In genomic region chr4:82864974-82865699, GRCm38 (mm10) we compare ENCODE assay signal across 34 mouse cellular contexts. TPM values are rescaled to one million over a fixed set of nuclear protein-coding genes. Genes with fewer than 3 reads are reported as not detected.
"Had no signal": no experiment of that assay in that cellular context is flagged by ENCODE, and none has a peak within 500 bp of the region (broad histone marks: within the 10 kb centered on the region; RNA-seq: fewer than 3 reads in every experiment).

No protein-coding gene starts in this region.

- ATAC-seq: hindbrain, embryonic 16.5 days; inflammation-experienced regulatory T-cells, adult 6 months had no signal

- H3K9me3 ChIP-seq: heart, embryonic 10.5 days; heart, embryonic 12.5 days; hindbrain, embryonic 10.5 days; hindbrain, embryonic 12.5 days; kidney, embryonic 15.5 days; limb, embryonic 13.5 days; limb, embryonic 15.5 days had no signal

- H3K4me2 ChIP-seq: heart, embryonic 12.5 days; hindbrain, embryonic 12.5 days; hindbrain, embryonic 14.5 days; kidney, embryonic 15.5 days; limb, embryonic 13.5 days; limb, embryonic 15.5 days had no signal

- H3K4me1 ChIP-seq: heart, embryonic 10.5 days; hindbrain, embryonic 10.5 days; hindbrain, embryonic 12.5 days; kidney, embryonic 15.5 days; limb, embryonic 13.5 days; limb, embryonic 15.5 days had no signal

- DNase-seq: gastrocnemius, postnatal 14 days; gastrocnemius, postnatal 36 days; heart, adult 18-20 months; heart, postnatal 10 days; heart, postnatal 4 days; kidney, adult 11 months; kidney, adult 2 months; kidney, adult 9 months; kidney, postnatal 14 days; kidney, postnatal 36 days; layer of hippocampus, adult 9-11 months; layer of hippocampus, postnatal 36 days; left cerebral cortex, postnatal 4 days had no signal

- H3K36me3 ChIP-seq: heart, embryonic 10.5 days; heart, embryonic 12.5 days; hindbrain, embryonic 10.5 days; hindbrain, embryonic 12.5 days; kidney, embryonic 15.5 days; limb, embryonic 13.5 days; limb, embryonic 15.5 days had no signal

- H3K27me3 ChIP-seq: heart, embryonic 12.5 days; hindbrain, embryonic 12.5 days; kidney, embryonic 15.5 days; limb, embryonic 13.5 days; limb, embryonic 15.5 days had no signal

- H3K27ac ChIP-seq: heart, embryonic 10.5 days; hindbrain, embryonic 10.5 days; hindbrain, embryonic 12.5 days; hindbrain, embryonic 14.5 days; kidney, embryonic 15.5 days; kidney, postnatal 0 days; limb, embryonic 13.5 days; limb, embryonic 15.5 days had no signal

- H3K9ac ChIP-seq: heart, embryonic 12.5 days; hindbrain, embryonic 12.5 days; hindbrain, embryonic 14.5 days; kidney, embryonic 15.5 days; limb, embryonic 13.5 days; limb, embryonic 15.5 days had no signal

- H3K4me3 ChIP-seq: heart, embryonic 10.5 days; heart, embryonic 12.5 days; hindbrain, embryonic 10.5 days; hindbrain, embryonic 12.5 days; kidney, embryonic 15.5 days; limb, embryonic 13.5 days; limb, embryonic 15.5 days had no signal

RNA-seq across cellular contexts. Expression of gene Cer1, which starts 19.8 kb away (rescaled TPM):
- total RNA-seq: gastrocnemius, adult 8-10 months; gastrocnemius, postnatal 14 days; gastrocnemius, postnatal 36 days; heart, adult 18-20 months; heart, adult 8-10 months; heart, postnatal 10 days; heart, postnatal 25 days; heart, postnatal 4 days; layer of hippocampus, adult 18-20 months; layer of hippocampus, postnatal 14 days; layer of hippocampus, postnatal 36 days; liver, adult 2 months had no signal
- polyA plus RNA-seq: gonadal fat pad, adult 2 months; heart, embryonic 10.5 days; heart, embryonic 12.5 days; heart, embryonic 14.5 days; heart, embryonic 16.5 days; hindbrain, embryonic 10.5 days; hindbrain, embryonic 12.5 days; hindbrain, embryonic 14.5 days; inflammation-experienced regulatory T-cells, adult 6 months; kidney, adult 2 months; kidney, postnatal 0 days; large intestine, adult 2 months; liver, adult 2 months had no signal
